Mouse (Mus musculus) heart, embryonic 14.5 days (tissue): ENCODE data around the gene Dtymk. TPM values are rescaled to one million over a fixed set of nuclear protein-coding genes. Genes with fewer than 3 reads are reported as not detected.
"Not testable (repeated sequence)": the region's sequence is repeated elsewhere in the genome, so short reads cannot be mapped to it uniquely, and the experiment has no call there.

Experiments used
- ATAC-seq: fragments of 200-750 bp; cut with Nextera tagmentation; 2 replicates; pipeline ENCODE4 v1.8.0; 2017; ENCODE audit warnings: low read depth, moderate TSS enrichment; ENCODE audit not compliant: insufficient number of reproducible peaks, insufficient read depth, low FRiP score
- H3K27ac ChIP-seq, 2 experiments: fragments of 200-500 bp in 1 of 2; fragments of 300-500 bp in 1 of 2; sonication (generic) in 1 of 2; replicated peaks in 1 of 2; 2 replicates each; pipeline ENCODE4 v1.5.1; 2012 to 2014; ENCODE audit warnings: low read depth in 2 of 2, low read length in 2 of 2, control low read depth in 1 of 2, mild to moderate bottlenecking in 1 of 2, mixed read lengths in 1 of 2; ENCODE audit not compliant: control insufficient read depth in 1 of 2, insufficient read depth in 1 of 2
- H3K27me3 ChIP-seq: fragments of 300-500 bp; sonication (generic); 2 replicates; pipeline ENCODE4 v1.6.1; 2014; ENCODE audit warnings: mild to moderate bottlenecking, low read length, control low read depth; ENCODE audit not compliant: control insufficient read depth, insufficient read depth
- H3K36me3 ChIP-seq: fragments of 300-500 bp; sonication (generic); 2 replicates; pipeline ENCODE4 v1.6.1; 2014; ENCODE audit warnings: mild to moderate bottlenecking, control low read depth, low read length, mixed read lengths; ENCODE audit not compliant: control insufficient read depth, insufficient read depth
- H3K4me1 ChIP-seq, 2 experiments: fragments of 200-500 bp in 1 of 2; fragments of 300-500 bp in 1 of 2; sonication (generic) in 1 of 2; 2 replicates each; pipeline ENCODE4 v1.6.1; 2012 to 2014; ENCODE audit warnings: low read length in 2 of 2, control low read depth in 1 of 2, mixed read lengths in 1 of 2; ENCODE audit not compliant: control insufficient read depth in 2 of 2, insufficient read depth in 2 of 2
- H3K4me2 ChIP-seq: fragments of 300-500 bp; sonication (generic); 2 replicates; pipeline ENCODE4 v1.6.1; 2014; ENCODE audit warnings: mild to moderate bottlenecking, low read length
- H3K4me3 ChIP-seq, 2 experiments: fragments of 200-500 bp in 1 of 2; fragments of 300-500 bp in 1 of 2; sonication (generic) in 1 of 2; 2 replicates each; pipeline ENCODE4 v1.5.1; 2012 to 2014; ENCODE audit warnings: low read length in 2 of 2, mild to moderate bottlenecking in 2 of 2, control low read depth in 1 of 2, low read depth in 1 of 2, moderate library complexity in 1 of 2; ENCODE audit not compliant: control insufficient read depth in 1 of 2, insufficient read depth in 1 of 2
- H3K9ac ChIP-seq: fragments of 300-500 bp; sonication (generic); 2 replicates; pipeline ENCODE4 v1.6.1; 2014; ENCODE audit warnings: mild to moderate bottlenecking, low read length
- H3K9me3 ChIP-seq: fragments of 300-500 bp; sonication (generic); 2 replicates; pipeline ENCODE4 v1.6.1; 2016; ENCODE audit warnings: low read length, control low read depth; ENCODE audit not compliant: control insufficient read depth
- WGBS: fragments of 180-500 bp; shearing (Covaris S2); extraction: QIAGEN DNeasy Blood & Tissue Kit; methylation state at CpG from one replicate; pipeline ENCODE4 v1.1.7; 2014; 5-methylcytosine and 5-hydroxymethylcytosine counted together
- polyA plus RNA-seq: library from polyadenylated mRNA; unstranded; fragments of >200 nt; fragmentation: Nextera tagmentation; extraction: Ambion mirVana; gene quantifications from 2 replicates; pipeline ENCODE4 v1.2.1, GENCODE M21; 2014

Gene Dtymk
- polyA plus RNA-seq, 1 experiment from 2014 or later = 167 TPM

DNA sequence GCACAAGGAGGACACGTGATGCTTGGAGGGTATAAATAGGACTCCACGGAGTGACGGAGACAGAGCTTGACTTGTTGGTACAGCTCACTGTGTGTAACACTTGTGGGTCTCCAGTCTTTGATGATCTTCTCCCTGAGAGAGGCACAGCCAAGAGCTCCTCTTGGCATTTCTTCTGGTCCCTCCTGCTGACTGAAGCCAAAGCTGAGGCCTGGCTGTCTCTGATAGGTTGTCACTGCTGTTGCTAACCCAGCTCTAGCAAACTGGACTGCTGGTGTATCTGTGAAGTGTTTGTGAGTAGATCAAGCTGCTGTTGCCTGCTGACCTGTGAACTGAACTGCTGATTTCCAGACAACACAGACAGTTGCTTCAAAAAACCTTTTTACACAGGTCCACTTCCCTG lies 31.8 kb downstream of the Dtymk start:
- Histone ChIP-seq H3K36me3 (peaks cover 43% of the 10 kb centered on the region), H3K9ac (no peak overlapping the region), H3K9me3 (no peaks in the 10 kb centered on the region), H3K27ac (no peak overlapping the region), H3K4me2 (no peak overlapping the region), H3K4me1 (no peaks in the 10 kb centered on the region), H3K27me3 (no peaks in the 10 kb centered on the region), H3K4me3 (no peak overlapping the region)
- no peak for ATAC-seq
- 85% methylated on average over 3 of the region's 3 CpGs for WGBS

DNA sequence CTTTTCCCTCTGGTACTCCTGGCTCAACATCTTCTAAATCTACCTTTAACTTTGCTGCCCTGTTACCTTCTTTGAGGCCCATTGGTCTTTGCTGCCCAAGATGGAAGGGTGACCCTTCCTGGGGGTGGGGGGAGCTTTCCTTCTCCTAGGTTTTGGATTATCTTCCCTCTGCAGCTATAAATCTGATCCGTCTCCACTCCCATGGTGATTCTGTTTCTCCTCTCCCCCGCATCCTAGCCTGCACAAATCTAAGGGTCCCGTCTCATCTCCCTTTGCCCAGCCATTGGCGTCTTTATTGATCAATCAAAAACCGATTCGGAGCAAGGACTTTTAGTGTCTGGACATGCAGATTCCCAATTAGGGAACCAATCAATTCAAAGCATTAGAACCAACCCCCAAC lies 34.1 kb downstream of the Dtymk start:
- Histone ChIP-seq H3K4me3 (no peak overlapping the region), H3K27ac (no peak overlapping the region), H3K9me3 (no peaks in the 10 kb centered on the region), H3K27me3 (no peaks in the 10 kb centered on the region), H3K9ac (no peak overlapping the region), H3K4me1 (no peaks in the 10 kb centered on the region), H3K36me3 (peaks cover 24% of the 10 kb centered on the region), H3K4me2 (no peak overlapping the region)
- WGBS = 97% methylated on average over 6 of the region's 6 CpGs
- ATAC-seq = no peak

DNA sequence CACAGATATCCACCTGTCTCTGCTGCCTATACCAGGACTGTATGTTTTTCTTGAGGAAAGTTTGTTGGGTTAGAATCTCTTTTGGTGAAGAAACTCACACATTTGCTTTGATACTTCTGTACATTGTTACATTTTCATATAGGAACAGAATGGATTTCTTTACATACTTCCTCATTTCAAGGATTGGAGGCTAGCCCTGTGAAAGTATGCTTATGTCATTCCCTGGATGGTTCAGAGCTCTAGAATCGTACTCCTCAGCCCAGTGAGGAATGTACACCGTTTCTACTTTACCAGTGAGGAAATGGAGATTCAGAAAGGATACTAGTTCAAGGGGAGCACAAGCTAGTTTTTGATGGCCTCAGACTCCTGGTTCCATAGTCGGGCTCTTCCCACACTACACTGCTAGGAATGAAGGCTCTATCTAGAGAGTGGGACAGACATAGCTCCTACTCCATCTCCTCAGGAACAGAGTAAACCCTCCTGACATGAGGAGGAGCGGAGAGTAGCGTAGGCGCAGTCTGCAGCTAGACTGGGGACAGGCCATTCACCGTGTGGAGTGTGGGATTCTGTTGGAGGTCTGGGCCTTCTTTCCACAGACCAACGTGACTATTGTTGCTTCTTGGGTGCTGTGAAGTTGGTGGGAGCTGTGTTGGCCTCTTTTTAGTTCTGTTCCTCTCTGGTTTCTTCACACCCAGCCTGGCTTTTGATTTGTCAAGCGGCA lies 36.7 kb downstream of the Dtymk start:
- H3K36me3 ChIP-seq = peaks cover 21% of the 10 kb centered on the region
- H3K9me3 ChIP-seq = no peaks in the 10 kb centered on the region
- H3K27me3 ChIP-seq = no peaks in the 10 kb centered on the region
- ATAC-seq = no peak
- WGBS = 89% methylated on average over 9 of the region's 9 CpGs
- no peak overlapping the region for H3K27ac ChIP-seq
- H3K9ac ChIP-seq = no peak overlapping the region
- no peak overlapping the region for H3K4me2 ChIP-seq
- no peaks in the 10 kb centered on the region for H3K4me1 ChIP-seq
- H3K4me3 ChIP-seq = no peak overlapping the region

DNA sequence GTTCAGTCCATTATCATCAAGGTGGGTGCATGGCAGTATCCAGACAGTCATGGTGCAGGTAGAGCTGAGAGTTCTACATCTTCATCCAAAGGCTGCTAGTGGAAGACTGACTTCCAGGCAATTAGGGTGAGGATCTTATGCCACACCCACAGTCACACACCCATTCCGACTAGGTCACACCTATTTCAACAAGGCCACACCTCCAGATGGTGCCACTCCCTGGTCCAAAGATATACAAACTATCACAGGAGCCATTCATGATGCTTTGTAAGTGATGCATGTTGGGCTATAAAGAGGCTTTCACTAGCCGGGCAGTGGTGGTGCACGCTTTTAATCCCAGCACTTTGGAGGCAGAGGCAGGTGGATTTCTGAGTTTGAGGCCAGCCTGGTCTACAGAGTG lies 38.2 kb downstream of the Dtymk start:
- not testable (repeated sequence) for H3K4me2 ChIP-seq, H3K4me1 ChIP-seq, H3K4me3 ChIP-seq, ATAC-seq, H3K27me3 ChIP-seq, H3K9me3 ChIP-seq, H3K27ac ChIP-seq, H3K36me3 ChIP-seq, H3K9ac ChIP-seq
- 90% methylated on average over 3 of the region's 3 CpGs for WGBS

DNA sequence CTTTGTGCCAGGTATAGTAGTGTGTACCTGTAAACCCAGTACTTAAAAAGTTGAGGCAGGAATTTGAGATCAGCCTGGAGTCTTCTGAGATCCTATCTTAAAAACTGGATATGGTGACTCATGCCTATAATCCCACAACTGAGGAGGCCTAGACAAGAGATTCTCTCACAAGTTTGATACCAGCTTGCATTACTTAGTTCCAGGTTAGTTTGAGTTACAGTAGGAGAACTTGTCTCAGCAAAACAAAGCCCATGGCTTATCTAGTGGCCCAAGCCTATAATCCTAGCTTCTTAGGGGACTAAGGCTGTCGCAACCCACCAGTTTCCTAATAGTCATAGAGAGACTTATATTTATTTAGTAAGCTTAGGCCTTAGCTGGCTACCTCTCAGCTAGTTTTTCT lies 41.7 kb downstream of the Dtymk start:
- Histone ChIP-seq H3K27me3 (no peaks in the 10 kb centered on the region), H3K4me2 (no peak overlapping the region), H3K27ac (no peak overlapping the region), H3K4me1 (peaks cover 0 to 12% of the 10 kb centered on the region in 2 experiments; a peak in 2 of 4 replicates), H3K36me3 (no peaks in the 10 kb centered on the region), H3K9ac (no peak overlapping the region), H3K9me3 (no peaks in the 10 kb centered on the region), H3K4me3 (no peak overlapping the region)
- WGBS = 85% methylated on average over 1 of the region's 1 CpGs
- no peak for ATAC-seq

DNA sequence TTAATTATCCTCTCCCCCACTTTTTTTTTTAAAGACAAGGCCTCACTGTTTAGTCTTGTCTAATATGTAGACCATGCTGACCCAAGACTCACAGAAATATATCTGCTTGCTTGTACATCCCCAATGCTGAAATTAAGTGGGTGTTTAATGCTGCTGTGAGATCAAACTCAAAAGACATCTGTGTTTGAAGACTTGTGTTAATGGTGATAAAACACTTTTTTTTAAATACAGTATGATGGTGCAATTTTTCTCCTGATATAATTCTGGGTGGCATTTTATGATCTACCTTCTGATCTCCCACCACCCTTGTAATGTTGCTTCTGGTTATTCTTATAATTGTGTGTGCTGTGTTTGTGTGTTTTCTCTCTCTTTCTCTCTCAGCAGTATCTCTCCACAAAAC lies 45.6 kb downstream of the Dtymk start:
- Histone ChIP-seq H3K4me1 (peaks cover 0 to 18% of the 10 kb centered on the region in 2 experiments; a peak in 3 of 4 replicates), H3K27ac (no peak overlapping the region), H3K4me3 (no peak overlapping the region), H3K4me2 (peak overlapping the region; percentile 69; the same call in 1 of the 2 replicates), H3K27me3 (no peaks in the 10 kb centered on the region), H3K9ac (no peak overlapping the region), H3K36me3 (no peaks in the 10 kb centered on the region), H3K9me3 (no peaks in the 10 kb centered on the region)
- no peak for ATAC-seq

DNA sequence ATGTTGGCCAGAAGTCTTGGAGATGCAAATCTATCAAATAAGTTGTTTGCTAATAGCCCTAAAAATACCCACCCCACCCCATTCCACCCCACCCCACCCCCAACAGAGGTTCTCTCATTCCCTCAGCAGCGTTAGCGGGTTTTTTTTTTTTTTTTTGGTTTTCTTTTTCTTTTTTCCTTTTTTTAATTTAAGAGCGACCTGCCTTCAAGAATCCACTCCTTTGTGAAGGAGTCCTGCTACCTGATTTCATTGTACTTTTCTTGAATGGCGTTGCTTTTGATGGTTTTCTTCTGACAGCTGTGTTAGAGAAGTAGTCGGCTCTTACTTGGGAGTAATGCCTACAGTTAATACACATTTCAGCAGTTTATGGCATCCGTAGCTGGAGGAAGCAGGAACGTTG lies 46.1 kb downstream of the Dtymk start:
- no peak for ATAC-seq
- no peaks in the 10 kb centered on the region for H3K9me3 ChIP-seq
- H3K36me3 ChIP-seq = peaks cover 1% of the 10 kb centered on the region
- H3K27me3 ChIP-seq = no peaks in the 10 kb centered on the region
- H3K4me1 ChIP-seq = peaks cover 0 to 18% of the 10 kb centered on the region in 2 experiments; a peak in 3 of 4 replicates
- no peak overlapping the region; a peak in 1 of 4 replicates for H3K27ac ChIP-seq
- H3K4me2 ChIP-seq = peak overlapping the region; percentile 69
- WGBS = 32% methylated on average over 7 of the region's 7 CpGs
- H3K4me3 ChIP-seq = peak overlapping the region; percentile 62 to 83; a peak in 3 of 4 replicates
- H3K9ac ChIP-seq = peak overlapping the region; percentile 91

DNA sequence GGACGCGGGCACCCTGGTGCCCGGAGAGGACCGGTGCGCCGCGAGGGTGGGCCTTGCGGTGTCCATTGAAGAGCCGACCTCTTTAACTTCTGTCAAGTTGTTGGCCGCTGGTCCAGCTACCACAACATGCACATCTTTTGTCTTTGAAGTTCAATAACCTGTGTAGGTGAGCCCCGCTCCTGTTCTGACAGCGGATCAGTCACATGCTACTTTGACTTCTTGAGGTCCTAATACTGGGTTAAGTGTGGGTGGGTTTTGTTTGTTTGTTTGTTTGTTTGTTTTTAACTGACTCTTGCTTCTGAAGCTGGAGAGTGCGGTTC lies 46.5 kb downstream of the Dtymk start:
- Histone ChIP-seq H3K9me3 (no peaks in the 10 kb centered on the region), H3K9ac (peak overlapping the region; percentile 91), H3K27me3 (no peaks in the 10 kb centered on the region), H3K4me2 (peak overlapping the region; percentile 69), H3K27ac (peak overlapping the region; percentile 18 to 82), H3K36me3 (peaks cover 5% of the 10 kb centered on the region), H3K4me3 (peak overlapping the region; percentile 62 to 83), H3K4me1 (peaks cover 0 to 18% of the 10 kb centered on the region in 2 experiments; a peak in 3 of 4 replicates)
- under 1% methylated on average over 13 of the region's 13 CpGs for WGBS
- no peak for ATAC-seq
